Mouse (Mus musculus): ENCODE measurements around the gene Fyttd1. TPM values are rescaled to one million over a fixed set of nuclear protein-coding genes. Genes with fewer than 3 reads are reported as not detected.

Fyttd1 gene
- polyA plus RNA-seq, 1 experiment from 2014 or later = 133 TPM

- DNase-seq (no peak), ATAC-seq (ENCODE audit: insufficient read depth) (no peak)
- TF ChIP-seq CTCF (IDR thresholded peaks at IDR 0.05; ENCODE audit: low read depth) = no peak
- no peaks in the 10 kb centered on the region for H3K9me3 ChIP-seq (ENCODE audit: low read depth, low read length)
- peaks cover 51% of the 10 kb centered on the region for H3K36me3 ChIP-seq (ENCODE audit: insufficient read depth)
- no peak overlapping the region for H3K9ac ChIP-seq
- H3K27me3 ChIP-seq (ENCODE audit: insufficient read depth, low read length) = no peaks in the 10 kb centered on the region
- WGBS = 53% methylated on average over 5 of the region's 5 CpGs
- no peak overlapping the region for H3K27ac ChIP-seq (ENCODE audit: low read depth)
- H3K4me3 ChIP-seq (ENCODE audit: low read depth, low read length) = no peak overlapping the region
- no peak overlapping the region for H3K4me2 ChIP-seq
- H3K4me1 ChIP-seq (ENCODE audit: insufficient read depth) = no peaks in the 10 kb centered on the region
Observed at GRCm38 (mm10) chr16:32956889-32957288, 79.6 kb downstream of the Fyttd1 start.

Other genes with a start within 250 kb of the Fyttd1 start
- gene Tnk2, start 233.6 kb upstream of the Fyttd1 start, polyA plus RNA-seq (2014; fragmentation: Nextera tagmentation; extraction: Ambion mirVana) = 20.0 and 21.6 TPM in 2 replicates
- 0.67 and 0.93 TPM in 2 replicates for gene Muc4, start 141.6 kb upstream of the Fyttd1 start, polyA plus RNA-seq (2014; fragmentation: Nextera tagmentation; extraction: Ambion mirVana)
- not detected in 2 replicates for gene Muc20, start 80.1 kb upstream of the Fyttd1 start, polyA plus RNA-seq (2014; fragmentation: Nextera tagmentation; extraction: Ambion mirVana)
- not detected in 2 replicates for gene Smbd1, start 67.0 kb upstream of the Fyttd1 start, polyA plus RNA-seq (2014; fragmentation: Nextera tagmentation; extraction: Ambion mirVana)
- gene Rubcn, start 266 bp downstream of the Fyttd1 start, polyA plus RNA-seq (2014; fragmentation: Nextera tagmentation; extraction: Ambion mirVana) = 18.2 and 18.6 TPM in 2 replicates
- gene Lrch3, start 36.6 kb downstream of the Fyttd1 start, polyA plus RNA-seq (2014; fragmentation: Nextera tagmentation; extraction: Ambion mirVana) = 26.6 and 26.9 TPM in 2 replicates
- gene Iqcg, start 178.7 kb downstream of the Fyttd1 start, polyA plus RNA-seq (2014; fragmentation: Nextera tagmentation; extraction: Ambion mirVana) = 2.6 TPM in 2 replicates
- 1,015 and 1,080 TPM in 2 replicates for gene Rpl35a, start 179.0 kb downstream of the Fyttd1 start, polyA plus RNA-seq (2014; fragmentation: Nextera tagmentation; extraction: Ambion mirVana)
- gene Lmln, start 185.0 kb downstream of the Fyttd1 start, polyA plus RNA-seq (2014; fragmentation: Nextera tagmentation; extraction: Ambion mirVana) = 3.5 and 3.8 TPM in 2 replicates

Measured in lung, embryonic 14.5 days (tissue).